Mouse (Mus musculus): ENCODE data around the gene Glb1l. TPM values are rescaled to one million over a fixed set of nuclear protein-coding genes. Genes with fewer than 3 reads are reported as not detected.
A peak's percentile ranks its signal among the peaks of the same experiment; 100 is the strongest.

Glb1l gene
- polyA plus RNA-seq, 1 experiment, result 15.4 TPM

- no peak overlapping the region for H3K4me3 ChIP-seq (replicated peaks; ENCODE audit: extremely low read depth, low read depth, low read length)
- 75% methylated on average over 4 of the region's 4 CpGs for WGBS
- H3K4me1 ChIP-seq (ENCODE audit: control insufficient read depth, insufficient read depth, low read length), result peaks cover 16% of the 10 kb centered on the region
- TF ChIP-seq POLR2A (IDR thresholded peaks at IDR 0.05; ENCODE audit: borderline replicate concordance, extremely low read depth, low read depth, low read length) (no peak), CTCF (IDR thresholded peaks at IDR 0.05; ENCODE audit: insufficient read depth, low read length) (no peak)
- no peak for DNase-seq
These were observed 1.9 kb upstream of the Glb1l start for GRCm38 (mm10) chr1:75212542-75212941.

GRCm38 (mm10) chr1:75211141-75211708 lies 612 bp upstream of the Glb1l start:
- DNase-seq, result no peak
- H3K4me3 ChIP-seq (replicated peaks; ENCODE audit: extremely low read depth, low read depth, low read length), result peak overlapping the region; percentile 92
- TF ChIP-seq POLR2A (IDR thresholded peaks at IDR 0.05; ENCODE audit: borderline replicate concordance, extremely low read depth, low read depth, low read length) (no peak), CTCF (IDR thresholded peaks at IDR 0.05; ENCODE audit: insufficient read depth, low read length) (no peak)
- peaks cover 13% of the 10 kb centered on the region for H3K4me1 ChIP-seq (ENCODE audit: control insufficient read depth, insufficient read depth, low read length)
- 9% methylated on average over 17 of the region's 17 CpGs for WGBS

- DNase-seq, result peak; percentile 52
- H3K4me1 ChIP-seq (ENCODE audit: control insufficient read depth, insufficient read depth, low read length), result peaks cover 13% of the 10 kb centered on the region
- H3K4me3 ChIP-seq (replicated peaks; ENCODE audit: extremely low read depth, low read depth, low read length), result peak overlapping the region; percentile 69
- TF ChIP-seq POLR2A (IDR thresholded peaks at IDR 0.05; ENCODE audit: borderline replicate concordance, extremely low read depth, low read depth, low read length) (no peak), CTCF (IDR thresholded peaks at IDR 0.05; ENCODE audit: insufficient read depth, low read length) (no peak)
- 14% methylated on average over 34 of the region's 34 CpGs for WGBS
These were observed 1.5 kb downstream of the Glb1l start for GRCm38 (mm10) chr1:75208967-75209678.

- Histone ChIP-seq H3K4me3 (replicated peaks; ENCODE audit: extremely low read depth, low read depth, low read length) (no peak overlapping the region), H3K4me1 (ENCODE audit: control insufficient read depth, insufficient read depth, low read length) (no peaks in the 10 kb centered on the region)
- WGBS, result 97% methylated on average over 1 of the region's 1 CpGs
- no peak for TF ChIP-seq CTCF (IDR thresholded peaks at IDR 0.05; ENCODE audit: insufficient read depth, low read length)
- no peak for DNase-seq
These were observed 9.4 kb downstream of the Glb1l start for GRCm38 (mm10) chr1:75201236-75201635.

GRCm38 (mm10) chr1:75192452-75192851 lies 18.2 kb downstream of the Glb1l start:
- DNase-seq, result no peak
- TF ChIP-seq CTCF (IDR thresholded peaks at IDR 0.05; ENCODE audit: insufficient read depth, low read length), result no peak
- TF ChIP-seq POLR2A (IDR thresholded peaks at IDR 0.05; ENCODE audit: borderline replicate concordance, extremely low read depth, low read depth, low read length), result peak; percentile 30; the same call in 1 of the 2 replicates
- peak overlapping the region; percentile 99 for H3K4me3 ChIP-seq (replicated peaks; ENCODE audit: extremely low read depth, low read depth, low read length)
- under 1% methylated on average over 19 of the region's 19 CpGs for WGBS
- H3K4me1 ChIP-seq (ENCODE audit: control insufficient read depth, insufficient read depth, low read length), result peaks cover 12% of the 10 kb centered on the region

- Histone ChIP-seq H3K4me1 (ENCODE audit: control insufficient read depth, insufficient read depth, low read length) (peaks cover 12% of the 10 kb centered on the region), H3K4me3 (replicated peaks; ENCODE audit: extremely low read depth, low read depth, low read length) (peak within 1 kb of the TSS; percentile 99)
- WGBS, result 1% methylated on average over 56 of the region's 56 CpGs
- peak; percentile 91 for DNase-seq
- TF ChIP-seq POLR2A (IDR thresholded peaks at IDR 0.05; ENCODE audit: borderline replicate concordance, extremely low read depth, low read depth, low read length) (peak; percentile 84; the same call in 1 of the 2 replicates), CTCF (IDR thresholded peaks at IDR 0.05; ENCODE audit: insufficient read depth, low read length) (0 out of 2 replicates have a peak, but pooled peaks have one; percentile 3)
These were observed 18.8 kb downstream of the Glb1l start, which contains the start of the genes Ankzf1 and Atg9a for GRCm38 (mm10) chr1:75191622-75192402. Ankzf1 (plus strand) TSS chr1:75192151. Atg9a (minus strand) TSS chr1:75192196.

- TF ChIP-seq CTCF (IDR thresholded peaks at IDR 0.05; ENCODE audit: insufficient read depth, low read length) (no peak), POLR2A (IDR thresholded peaks at IDR 0.05; ENCODE audit: borderline replicate concordance, extremely low read depth, low read depth, low read length) (no peak)
- Histone ChIP-seq H3K4me1 (ENCODE audit: control insufficient read depth, insufficient read depth, low read length) (peaks cover 12% of the 10 kb centered on the region), H3K4me3 (replicated peaks; ENCODE audit: extremely low read depth, low read depth, low read length) (peak overlapping the region; percentile 97)
- peak; percentile 44 for DNase-seq
- WGBS, result 40% methylated on average over 5 of the region's 5 CpGs
These were observed 19.4 kb downstream of the Glb1l start for GRCm38 (mm10) chr1:75191258-75191621.

GRCm38 (mm10) chr1:75190577-75190976 lies 20.0 kb downstream of the Glb1l start:
- Histone ChIP-seq H3K4me3 (replicated peaks; ENCODE audit: extremely low read depth, low read depth, low read length) (no peak overlapping the region), H3K4me1 (ENCODE audit: control insufficient read depth, insufficient read depth, low read length) (peaks cover 12% of the 10 kb centered on the region)
- WGBS, result 41% methylated on average over 2 of the region's 2 CpGs
- TF ChIP-seq CTCF (IDR thresholded peaks at IDR 0.05; ENCODE audit: insufficient read depth, low read length) (no peak), POLR2A (IDR thresholded peaks at IDR 0.05; ENCODE audit: borderline replicate concordance, extremely low read depth, low read depth, low read length) (no peak)
- DNase-seq, result no peak

- DNase-seq, result no peak
- 74% methylated on average over 2 of the region's 2 CpGs for WGBS
- Histone ChIP-seq H3K4me3 (replicated peaks; ENCODE audit: extremely low read depth, low read depth, low read length) (no peak overlapping the region), H3K4me1 (ENCODE audit: control insufficient read depth, insufficient read depth, low read length) (peaks cover 8% of the 10 kb centered on the region)
- no peak for TF ChIP-seq CTCF (IDR thresholded peaks at IDR 0.05; ENCODE audit: insufficient read depth, low read length)
- TF ChIP-seq POLR2A (IDR thresholded peaks at IDR 0.05; ENCODE audit: borderline replicate concordance, extremely low read depth, low read depth, low read length), result no peak
These were observed 22.6 kb downstream of the Glb1l start for GRCm38 (mm10) chr1:75187914-75188483.

All from lung, adult 2 months (tissue).